Comparison of ENCODE assay signal across 17 mouse cellular contexts in genomic region chr2:74925968-74926814, GRCm38 (mm10).
DNase-seq lines count a peak whose midpoint lies in the region; ATAC-seq lines count a peak whose summit lies in the region.
"Had no signal": no experiment of that assay in that cellular context is flagged by ENCODE, and none has a peak within 500 bp of the region (broad histone marks: within the 10 kb centered on the region; RNA-seq: fewer than 3 reads in every experiment).

No protein-coding gene starts in this region.

- H3K27ac ChIP-seq in heart, embryonic 16.5 days (ENCODE audit: low read length) = no peak overlapping the region
- H3K27ac ChIP-seq in heart, embryonic 11.5 days (ENCODE audit: low read depth, low read length) = no peak overlapping the region
- H3K27ac ChIP-seq: heart, adult 2 months; hindbrain, embryonic 15.5 days; macrophage had no signal

- no peak overlapping the region for H3K4me2 ChIP-seq in heart, embryonic 16.5 days (ENCODE audit: low read depth, low read length)
- H3K4me2 ChIP-seq in heart, embryonic 11.5 days = no peak overlapping the region
- H3K4me2 ChIP-seq: hindbrain, embryonic 15.5 days had no signal

- H3K9me3 ChIP-seq in heart, embryonic 16.5 days (replicated peaks; ENCODE audit: control insufficient read depth, low read length) = no peaks in the 10 kb centered on the region
- no peaks in the 10 kb centered on the region for H3K9me3 ChIP-seq in heart, embryonic 11.5 days (replicated peaks; ENCODE audit: control insufficient read depth, low read length)
- no peaks in the 10 kb centered on the region for H3K9me3 ChIP-seq in megakaryocyte, embryonic 14.5 days
- H3K9me3 ChIP-seq: hindbrain, embryonic 15.5 days had no signal

- DNase-seq in heart, postnatal 4 days = peak; percentile 21
- peak; percentile 45 for DNase-seq in telencephalon, adult 2 months (ENCODE audit: low read depth, low spot score)
- DNase-seq in urinary bladder, postnatal 4 days (ENCODE audit: low spot score in 2 of 2) = no peak
- no peak for DNase-seq in retina, postnatal 1 day
- DNase-seq: cerebellum, adult 8-10 months; kidney, adult 9 months; left cerebral cortex, postnatal 4 days; lung, adult 2 months; spleen, adult 18-20 months had no signal

- H3K27me3 ChIP-seq in heart, embryonic 16.5 days (ENCODE audit: control insufficient read depth, insufficient read depth, low read length) = no peaks in the 10 kb centered on the region
- H3K27me3 ChIP-seq in heart, embryonic 11.5 days (ENCODE audit: control insufficient read depth, insufficient read depth, low read length) = no peaks in the 10 kb centered on the region
- H3K27me3 ChIP-seq in megakaryocyte, embryonic 14.5 days (replicated peaks) = peaks cover 7% of the 10 kb centered on the region
- H3K27me3 ChIP-seq: hindbrain, embryonic 15.5 days had no signal

- no peaks in the 10 kb centered on the region for H3K4me1 ChIP-seq in heart, embryonic 16.5 days (ENCODE audit: control insufficient read depth, insufficient read depth, low read length)
- H3K4me1 ChIP-seq in heart, embryonic 11.5 days (ENCODE audit: control insufficient read depth, insufficient read depth, low read length) = no peaks in the 10 kb centered on the region
- peaks cover 9% of the 10 kb centered on the region for H3K4me1 ChIP-seq in megakaryocyte, embryonic 14.5 days
- H3K4me1 ChIP-seq: hindbrain, embryonic 15.5 days had no signal

- H3K36me3 ChIP-seq in heart, embryonic 16.5 days (ENCODE audit: control insufficient read depth, insufficient read depth) = no peaks in the 10 kb centered on the region
- H3K36me3 ChIP-seq in heart, embryonic 11.5 days (ENCODE audit: control insufficient read depth, insufficient read depth, low read length) = no peaks in the 10 kb centered on the region
- H3K36me3 ChIP-seq in megakaryocyte, embryonic 14.5 days (replicated peaks; ENCODE audit: low read length) = no peaks in the 10 kb centered on the region
- H3K36me3 ChIP-seq: hindbrain, embryonic 15.5 days had no signal

- 78% methylated on average over 22 of the region's 22 CpGs for WGBS in heart, embryonic 16.5 days
- 80% methylated on average over 22 of the region's 22 CpGs for WGBS in heart, embryonic 11.5 days (ENCODE audit: insufficient replicate concordance)

- ATAC-seq in heart, embryonic 16.5 days (replicated peaks; ENCODE audit: extremely low read depth, insufficient read depth, low FRiP score) = 0 out of 2 replicates have a peak, but pooled peaks have one; percentile 28
- no peak for ATAC-seq in heart, embryonic 11.5 days (replicated peaks; ENCODE audit: insufficient number of reproducible peaks, low FRiP score, low TSS enrichment)
- no peak for ATAC-seq in megakaryocyte, adult 5-6 weeks (ENCODE audit: poor library complexity, severe bottlenecking)
- ATAC-seq: activated CD4-positive, CD25-positive, alpha-beta regulatory T cell, adult 4 months had no signal

- no peak overlapping the region for H3K9ac ChIP-seq in heart, embryonic 16.5 days (ENCODE audit: low read length)
- no peak overlapping the region for H3K9ac ChIP-seq in heart, embryonic 11.5 days (ENCODE audit: low read depth, low read length)
- H3K9ac ChIP-seq: hindbrain, embryonic 15.5 days had no signal

- no peak overlapping the region for H3K4me3 ChIP-seq in heart, embryonic 16.5 days (ENCODE audit: low read length)
- H3K4me3 ChIP-seq in heart, embryonic 11.5 days (ENCODE audit: low read depth, low read length) = no peak overlapping the region
- H3K4me3 ChIP-seq in megakaryocyte, embryonic 14.5 days (replicated peaks) = peak overlapping the region; percentile 65
- H3K4me3 ChIP-seq: heart, adult 2 months; hindbrain, embryonic 15.5 days had no signal

Comparison
In these comparisons a context has a peak if more than half of its experiments do, and no peak if none do; other contexts are left out.
1. DNase-seq: peak in heart, postnatal 4 days (single experiment) and telencephalon, adult 2 months (single experiment); none in urinary bladder, postnatal 4 days (0 of 2) and retina, postnatal 1 day (single experiment).